In the genomic region with DNA sequence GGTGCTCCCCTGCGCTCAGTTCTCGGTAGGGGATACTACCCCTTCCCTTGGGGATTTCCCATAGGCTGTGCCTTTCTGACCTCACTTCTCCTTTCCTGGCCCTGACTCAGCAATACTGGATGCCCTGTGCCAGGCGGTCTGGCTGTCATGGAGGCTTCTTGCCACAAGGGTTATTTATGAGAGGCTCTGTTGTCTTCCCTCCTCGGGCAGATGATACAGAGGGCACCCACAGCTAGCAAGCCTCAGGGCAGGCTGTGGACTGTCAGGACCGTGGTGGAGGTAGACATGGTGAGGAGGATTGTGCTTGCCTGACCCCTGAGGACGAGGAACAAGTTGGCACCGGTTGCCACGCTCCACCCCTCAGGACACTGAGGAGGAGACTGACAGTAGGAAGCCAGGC, we compare ENCODE assay signal across 8 mouse cellular contexts. TPM values are rescaled to one million over a fixed set of nuclear protein-coding genes. Genes with fewer than 3 reads are reported as not detected.
DNase-seq lines count a peak whose midpoint lies in the region; ATAC-seq and TF ChIP-seq lines count a peak whose summit lies in the region.

No protein-coding gene starts in this region.

- no peak for TF ChIP-seq POLR2A in bone marrow macrophage, adult 2 months (IDR thresholded peaks at IDR 0.05; ENCODE audit: borderline replicate concordance, low read depth, low read length)
- no peak for TF ChIP-seq POLR2A in thymus, adult 2 months (IDR thresholded peaks at IDR 0.05; ENCODE audit: control insufficient read depth, extremely low read depth, insufficient read depth, low read length, poor library complexity)

- peaks cover 42% of the 10 kb centered on the region for H3K4me1 ChIP-seq in intestine, embryonic 16.5 days (ENCODE audit: control insufficient read depth, insufficient read depth, low read length)
- H3K4me1 ChIP-seq in intestine, embryonic 15.5 days (replicated peaks), result peaks cover 54% of the 10 kb centered on the region
- H3K4me1 ChIP-seq in E14TG2a.4 (replicated peaks; ENCODE audit: low read depth, low read length), result peaks cover 67% of the 10 kb centered on the region
- H3K4me1 ChIP-seq in bone marrow macrophage, adult 2 months (ENCODE audit: control insufficient read depth, insufficient read depth, low read length), result peaks cover 56% of the 10 kb centered on the region
- H3K4me1 ChIP-seq in lung, postnatal 0 days (ENCODE audit: insufficient read depth, low read depth, low read length), result peaks cover 35% of the 10 kb centered on the region
- H3K4me1 ChIP-seq in thymus, adult 2 months (replicated peaks; ENCODE audit: control insufficient read depth, insufficient read depth, low read length), result peaks cover 22% of the 10 kb centered on the region
- peaks cover 20% of the 10 kb centered on the region for H3K4me1 ChIP-seq in forebrain, embryonic 12.5 days

- ATAC-seq in intestine, embryonic 16.5 days, result no peak
- no peak for ATAC-seq in intestine, embryonic 15.5 days
- ATAC-seq in lung, postnatal 0 days, result no peak
- no peak for ATAC-seq in forebrain, embryonic 12.5 days (ENCODE audit: low FRiP score)

- H3K9me3 ChIP-seq in intestine, embryonic 16.5 days (ENCODE audit: control insufficient read depth, low read length), result no peaks in the 10 kb centered on the region
- no peaks in the 10 kb centered on the region for H3K9me3 ChIP-seq in intestine, embryonic 15.5 days
- no peaks in the 10 kb centered on the region for H3K9me3 ChIP-seq in E14TG2a.4 (ENCODE audit: low read length)
- no peaks in the 10 kb centered on the region for H3K9me3 ChIP-seq in lung, postnatal 0 days (ENCODE audit: low read length)
- no peaks in the 10 kb centered on the region for H3K9me3 ChIP-seq in forebrain, embryonic 12.5 days

- no peak overlapping the region for H3K4me2 ChIP-seq in intestine, embryonic 16.5 days (ENCODE audit: low read depth, low read length)
- H3K4me2 ChIP-seq in intestine, embryonic 15.5 days (replicated peaks), result no peak overlapping the region
- no peak overlapping the region for H3K4me2 ChIP-seq in lung, postnatal 0 days (replicated peaks; ENCODE audit: low read depth, low read length)
- no peak overlapping the region for H3K4me2 ChIP-seq in forebrain, embryonic 12.5 days

- H3K36me3 ChIP-seq in intestine, embryonic 16.5 days (ENCODE audit: control insufficient read depth, insufficient read depth, low read length), result no peaks in the 10 kb centered on the region; the same call in 1 of the 2 replicates
- H3K36me3 ChIP-seq in intestine, embryonic 15.5 days, result peaks cover 4% of the 10 kb centered on the region; the same call in 1 of the 2 replicates
- peaks cover 21% of the 10 kb centered on the region for H3K36me3 ChIP-seq in E14TG2a.4 (ENCODE audit: insufficient read depth, low read length)
- H3K36me3 ChIP-seq in lung, postnatal 0 days (ENCODE audit: insufficient read depth, low read length), result peaks cover 6% of the 10 kb centered on the region; the same call in 1 of the 2 replicates
- H3K36me3 ChIP-seq in thymus, adult 2 months (ENCODE audit: control insufficient read depth, insufficient read depth, low read length), result peaks cover 6% of the 10 kb centered on the region; the same call in 1 of the 2 replicates
- no peaks in the 10 kb centered on the region for H3K36me3 ChIP-seq in forebrain, embryonic 12.5 days (replicated peaks)

- no peak for TF ChIP-seq EP300 in lung, postnatal 0 days (IDR thresholded peaks at IDR 0.05)

- H3K4me3 ChIP-seq in intestine, embryonic 16.5 days (ENCODE audit: low read length), result no peak overlapping the region
- H3K4me3 ChIP-seq in intestine, embryonic 15.5 days (replicated peaks), result no peak overlapping the region
- peak overlapping the region; percentile 29; the same call in 1 of the 2 replicates for H3K4me3 ChIP-seq in E14TG2a.4 (replicated peaks; ENCODE audit: low read length)
- peak overlapping the region; percentile 51 for H3K4me3 ChIP-seq in bone marrow macrophage, adult 2 months (ENCODE audit: insufficient read depth, low read length)
- H3K4me3 ChIP-seq in lung, postnatal 0 days (ENCODE audit: low read depth, low read length), result no peak overlapping the region
- H3K4me3 ChIP-seq in thymus, adult 2 months (ENCODE audit: control insufficient read depth, insufficient read depth, low read length), result no peak overlapping the region
- H3K4me3 ChIP-seq in forebrain, embryonic 12.5 days (replicated peaks), result no peak overlapping the region

- WGBS in intestine, embryonic 16.5 days, result 61% methylated on average over 8 of the region's 8 CpGs
- 60% methylated on average over 8 of the region's 8 CpGs for WGBS in intestine, embryonic 15.5 days
- 63% methylated on average over 8 of the region's 8 CpGs for WGBS in lung, postnatal 0 days
- WGBS in thymus, adult 2 months, result 63% methylated on average over 8 of the region's 8 CpGs
- WGBS in forebrain, embryonic 12.5 days, result 83% methylated on average over 8 of the region's 8 CpGs

- no peaks in the 10 kb centered on the region for H3K27me3 ChIP-seq in intestine, embryonic 16.5 days (replicated peaks; ENCODE audit: control insufficient read depth, insufficient read depth, low read length)
- no peaks in the 10 kb centered on the region for H3K27me3 ChIP-seq in intestine, embryonic 15.5 days (replicated peaks)
- H3K27me3 ChIP-seq in E14TG2a.4 (ENCODE audit: insufficient read depth, low read length), result no peaks in the 10 kb centered on the region
- no peaks in the 10 kb centered on the region for H3K27me3 ChIP-seq in lung, postnatal 0 days (replicated peaks; ENCODE audit: insufficient read depth, low read length)
- H3K27me3 ChIP-seq in thymus, adult 2 months (ENCODE audit: control insufficient read depth, insufficient read depth, low read length), result no peaks in the 10 kb centered on the region
- H3K27me3 ChIP-seq in forebrain, embryonic 12.5 days, result no peaks in the 10 kb centered on the region

- DNase-seq in lung, postnatal 0 days (ENCODE audit: low spot score), result peak; percentile 54
- no peak for DNase-seq in embryo, embryonic 10 days (ENCODE audit: low spot score)
- no peak for DNase-seq in thymus, adult 2 months

- 0 out of 2 replicates have a peak overlapping the region, but pooled peaks have one; percentile 24 for H3K9ac ChIP-seq in intestine, embryonic 16.5 days (ENCODE audit: low read depth, low read length)
- H3K9ac ChIP-seq in intestine, embryonic 15.5 days, result no peak overlapping the region
- H3K9ac ChIP-seq in lung, postnatal 0 days (replicated peaks; ENCODE audit: low read depth), result no peak overlapping the region
- no peak overlapping the region for H3K9ac ChIP-seq in forebrain, embryonic 12.5 days

- TF ChIP-seq CTCF in E14TG2a.4 (conservative IDR thresholded peaks at IDR 0.05; ENCODE audit: low read length), result no peak; the same call in 1 of the 2 replicates
- no peak for TF ChIP-seq CTCF in bone marrow macrophage, adult 2 months (IDR thresholded peaks at IDR 0.05; ENCODE audit: low read depth, low read length)
- TF ChIP-seq CTCF in lung, postnatal 0 days (IDR thresholded peaks at IDR 0.05), result peak; percentile 28
- no peak for TF ChIP-seq CTCF in thymus, adult 2 months (IDR thresholded peaks at IDR 0.05; ENCODE audit: borderline replicate concordance, control insufficient read depth, extremely low read depth, insufficient read depth, low read length, poor library complexity)

- no peak overlapping the region for H3K27ac ChIP-seq in intestine, embryonic 16.5 days (ENCODE audit: low read length)
- no peak overlapping the region for H3K27ac ChIP-seq in intestine, embryonic 15.5 days
- H3K27ac ChIP-seq in bone marrow macrophage, adult 2 months (ENCODE audit: insufficient read depth, low read depth, low read length), result peak overlapping the region; percentile 97
- H3K27ac ChIP-seq in lung, postnatal 0 days (ENCODE audit: low read length), result 0 out of 2 replicates have a peak overlapping the region, but pooled peaks have one; percentile 27
- no peak overlapping the region for H3K27ac ChIP-seq in thymus, adult 2 months (ENCODE audit: control insufficient read depth, insufficient read depth, low read length)
- H3K27ac ChIP-seq in forebrain, embryonic 12.5 days, result no peak overlapping the region

RNA-seq across cellular contexts. Expression of a gene that starts 28.3 kb away (rescaled TPM):
- polyA plus RNA-seq in intestine, embryonic 16.5 days (2015; fragmentation: Nextera tagmentation; extraction: Ambion mirVana), result not detected in 2 replicates
- polyA plus RNA-seq in intestine, embryonic 15.5 days (2015; fragmentation: Nextera tagmentation; extraction: Ambion mirVana), result 3.5 and 5.7 TPM in 2 replicates
- polyA plus RNA-seq in bone marrow macrophage, adult 2 months (2012; ENCODE audit: insufficient read depth, insufficient read length, missing spikeins), result 8.7 and 11.2 TPM in 2 replicates
- 4.0 and 4.2 TPM in 2 replicates for polyA plus RNA-seq in lung, postnatal 0 days (2015; fragmentation: Nextera tagmentation; extraction: Ambion mirVana)
- 0.60 TPM in 1 of 2 replicates, not detected in the other for polyA plus RNA-seq in thymus, adult 2 months (2012; rRNA removed)
- not detected in 2 replicates for polyA plus RNA-seq in forebrain, embryonic 12.5 days (2016; fragmentation: Nextera tagmentation; extraction: Ambion mirVana)

RNA-seq across cellular contexts. Expression of a gene that starts 34.5 kb away (rescaled TPM):
- 60.9 and 61.8 TPM in 2 replicates for polyA plus RNA-seq in intestine, embryonic 16.5 days (2015; fragmentation: Nextera tagmentation; extraction: Ambion mirVana)
- polyA plus RNA-seq in intestine, embryonic 15.5 days (2015; fragmentation: Nextera tagmentation; extraction: Ambion mirVana), result 56.3 and 58.4 TPM in 2 replicates
- 326 and 363 TPM in 2 replicates for polyA plus RNA-seq in bone marrow macrophage, adult 2 months (2012; ENCODE audit: insufficient read depth, insufficient read length, missing spikeins)
- 105 and 110 TPM in 2 replicates for polyA plus RNA-seq in lung, postnatal 0 days (2015; fragmentation: Nextera tagmentation; extraction: Ambion mirVana)
- 190 and 225 TPM in 2 replicates for polyA plus RNA-seq in thymus, adult 2 months (2012; rRNA removed)
- polyA plus RNA-seq in forebrain, embryonic 12.5 days (2016; fragmentation: Nextera tagmentation; extraction: Ambion mirVana), result 11.9 and 13.4 TPM in 2 replicates

RNA-seq across cellular contexts. Expression of a gene that starts 39.1 kb away (rescaled TPM):
- polyA plus RNA-seq in intestine, embryonic 16.5 days (2015; fragmentation: Nextera tagmentation; extraction: Ambion mirVana), result 23.0 and 23.5 TPM in 2 replicates
- polyA plus RNA-seq in intestine, embryonic 15.5 days (2015; fragmentation: Nextera tagmentation; extraction: Ambion mirVana), result 15.4 and 16.6 TPM in 2 replicates
- polyA plus RNA-seq in bone marrow macrophage, adult 2 months (2012; ENCODE audit: insufficient read depth, insufficient read length, missing spikeins), result 2.6 and 3.5 TPM in 2 replicates
- polyA plus RNA-seq in lung, postnatal 0 days (2015; fragmentation: Nextera tagmentation; extraction: Ambion mirVana), result 3.2 and 4.3 TPM in 2 replicates
- polyA plus RNA-seq in thymus, adult 2 months (2012; rRNA removed), result 8.2 and 12.0 TPM in 2 replicates
- polyA plus RNA-seq in forebrain, embryonic 12.5 days (2016; fragmentation: Nextera tagmentation; extraction: Ambion mirVana), result 23.1 and 25.7 TPM in 2 replicates

Comparison
In these comparisons a context has a peak if more than half of its experiments do, and no peak if none do; other contexts are left out.
1. H3K27ac ChIP-seq: peak in bone marrow macrophage, adult 2 months (single experiment) and lung, postnatal 0 days (single experiment); none in intestine, embryonic 16.5 days (single experiment), intestine, embryonic 15.5 days (single experiment), thymus, adult 2 months (single experiment) and forebrain, embryonic 12.5 days (single experiment).
2. H3K4me3 ChIP-seq: peak in E14TG2a.4 (single experiment) and bone marrow macrophage, adult 2 months (single experiment); none in intestine, embryonic 16.5 days (single experiment), intestine, embryonic 15.5 days (single experiment), lung, postnatal 0 days (single experiment), thymus, adult 2 months (single experiment) and forebrain, embryonic 12.5 days (single experiment).